Mouse (Mus musculus) spleen, adult 2 months (tissue): Measurements from ENCODE around the gene Cd209e.

Source experiments
- CTCF ChIP-seq: fragments of 200-500 bp; IDR thresholded peaks from 2 replicates; pipeline ENCODE4 v1.5.1; 2011; ENCODE audit warnings: mild to moderate bottlenecking, inconsistent platforms; ENCODE audit not compliant: insufficient read depth, insufficient read length, insufficient replicate concordance; ENCODE audit errors: extremely low read depth
- POLR2A ChIP-seq: fragments of 200-500 bp; IDR thresholded peaks from 2 replicates; pipeline ENCODE4 v1.6.1; 2011; ENCODE audit warnings: low read depth, low read length, inconsistent platforms

GRCm38 (mm10) chr8:3803091-3803490 is 51.0 kb downstream of the Cd209e start:
- TF ChIP-seq CTCF (no peak), POLR2A (no peak)
